In the genomic region with DNA sequence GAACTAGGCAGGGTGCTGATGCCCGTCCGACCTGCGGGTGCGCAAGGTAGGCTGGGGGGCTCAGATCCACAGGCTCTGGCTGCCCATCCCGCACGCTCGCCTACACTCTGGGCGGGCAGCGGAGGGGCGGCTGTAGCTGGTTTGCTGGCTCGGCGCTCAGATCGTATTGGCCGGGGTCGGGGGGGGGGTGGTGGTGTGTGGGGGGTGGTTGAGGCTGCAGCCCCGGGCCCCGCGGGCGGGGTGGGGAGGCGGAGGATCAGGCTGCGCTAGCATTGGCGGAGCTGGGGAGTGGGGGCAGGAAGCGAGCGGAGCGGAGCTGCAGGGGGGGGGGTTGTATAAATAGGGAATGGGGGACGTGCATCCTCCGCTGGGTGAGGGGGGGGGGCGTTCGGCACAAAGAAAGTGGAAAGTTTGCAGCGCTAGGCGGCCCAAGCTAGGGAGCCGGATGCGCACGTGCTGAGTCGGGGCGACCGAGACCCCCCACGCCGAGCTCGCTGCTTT, we compare ENCODE assay signal across 8 mouse cellular contexts. TPM values are rescaled to one million over a fixed set of nuclear protein-coding genes. Genes with fewer than 3 reads are reported as not detected.
DNase-seq lines count a peak whose midpoint lies in the region; ATAC-seq and TF ChIP-seq lines count a peak whose summit lies in the region.

No protein-coding gene starts in this region.

- no peaks in the 10 kb centered on the region for H3K9me3 ChIP-seq in embryonic facial prominence, embryonic 12.5 days
- no peaks in the 10 kb centered on the region for H3K9me3 ChIP-seq in heart, embryonic 11.5 days (replicated peaks; ENCODE audit: control insufficient read depth, low read length)
- H3K9me3 ChIP-seq in kidney, embryonic 14.5 days (ENCODE audit: control insufficient read depth, low read length) = no peaks in the 10 kb centered on the region
- no peaks in the 10 kb centered on the region for H3K9me3 ChIP-seq in liver, embryonic 12.5 days (replicated peaks)
- no peaks in the 10 kb centered on the region for H3K9me3 ChIP-seq in stomach, embryonic 15.5 days

- H3K27ac ChIP-seq in thymus, adult 2 months (ENCODE audit: control insufficient read depth, insufficient read depth, low read length) = peak overlapping the region; percentile 89
- peak overlapping the region; percentile 100 for H3K27ac ChIP-seq in embryonic facial prominence, embryonic 12.5 days
- peak overlapping the region; percentile 100 for H3K27ac ChIP-seq in heart, embryonic 11.5 days (ENCODE audit: low read depth, low read length)
- peak overlapping the region; percentile 100 for H3K27ac ChIP-seq in kidney, embryonic 14.5 days (ENCODE audit: low read depth, low read length)
- H3K27ac ChIP-seq in liver, embryonic 12.5 days = peak overlapping the region; percentile 95
- H3K27ac ChIP-seq in stomach, embryonic 15.5 days = peak overlapping the region; percentile 100

- H3K36me3 ChIP-seq in thymus, adult 2 months (ENCODE audit: control insufficient read depth, insufficient read depth, low read length) = peaks cover 3% of the 10 kb centered on the region; the same call in 1 of the 2 replicates
- H3K36me3 ChIP-seq in embryonic facial prominence, embryonic 12.5 days = peaks cover 13% of the 10 kb centered on the region
- H3K36me3 ChIP-seq in heart, embryonic 11.5 days (ENCODE audit: control insufficient read depth, insufficient read depth, low read length) = peaks cover 11% of the 10 kb centered on the region
- peaks cover 14% of the 10 kb centered on the region for H3K36me3 ChIP-seq in kidney, embryonic 14.5 days (ENCODE audit: control insufficient read depth, insufficient read depth, low read length)
- peaks cover 22% of the 10 kb centered on the region for H3K36me3 ChIP-seq in liver, embryonic 12.5 days
- peaks cover 12% of the 10 kb centered on the region for H3K36me3 ChIP-seq in myocyte (ENCODE audit: control insufficient read depth, insufficient read depth)
- H3K36me3 ChIP-seq in stomach, embryonic 15.5 days = peaks cover 11% of the 10 kb centered on the region

- peak; percentile 83 for DNase-seq in thymus, adult 2 months
- no peak for DNase-seq in thymus, adult 18-20 months

- H3ac ChIP-seq in myocyte (ENCODE audit: control insufficient read depth, insufficient read length) = peak overlapping the region; percentile 79

- H3K79me2 ChIP-seq in myocyte (ENCODE audit: control insufficient read depth, insufficient read depth) = peaks cover 40% of the 10 kb centered on the region

- TF ChIP-seq POLR2A in thymus, adult 2 months (IDR thresholded peaks at IDR 0.05; ENCODE audit: control insufficient read depth, extremely low read depth, insufficient read depth, low read length, poor library complexity) = no peak
- TF ChIP-seq POLR2A in myocyte (IDR thresholded peaks at IDR 0.05; ENCODE audit: insufficient read length, low read depth) = no peak

- TF ChIP-seq CTCF in thymus, adult 2 months (IDR thresholded peaks at IDR 0.05; ENCODE audit: borderline replicate concordance, control insufficient read depth, extremely low read depth, insufficient read depth, low read length, poor library complexity) = no peak

- WGBS in thymus, adult 2 months = 2% methylated on average over 38 of the region's 40 CpGs
- WGBS in embryonic facial prominence, embryonic 12.5 days = under 1% methylated on average over 31 of the region's 40 CpGs
- WGBS in heart, embryonic 11.5 days (ENCODE audit: insufficient replicate concordance) = under 1% methylated on average over 32 of the region's 40 CpGs
- WGBS in kidney, embryonic 14.5 days = 0% methylated on average over 35 of the region's 40 CpGs
- WGBS in liver, embryonic 12.5 days (ENCODE audit: insufficient replicate concordance) = under 1% methylated on average over 35 of the region's 40 CpGs
- WGBS in stomach, embryonic 15.5 days = under 1% methylated on average over 28 of the region's 40 CpGs

- peak overlapping the region; percentile 96 for H3K9ac ChIP-seq in embryonic facial prominence, embryonic 12.5 days
- H3K9ac ChIP-seq in heart, embryonic 11.5 days (ENCODE audit: low read depth, low read length) = peak overlapping the region; percentile 99
- peak overlapping the region; percentile 97 for H3K9ac ChIP-seq in kidney, embryonic 14.5 days (ENCODE audit: low read depth, low read length)
- peak overlapping the region; percentile 92 for H3K9ac ChIP-seq in liver, embryonic 12.5 days
- peak overlapping the region; percentile 92 for H3K9ac ChIP-seq in stomach, embryonic 15.5 days

- peaks cover 20% of the 10 kb centered on the region for H3K4me1 ChIP-seq in thymus, adult 2 months (replicated peaks; ENCODE audit: control insufficient read depth, insufficient read depth, low read length)
- peaks cover 24% of the 10 kb centered on the region for H3K4me1 ChIP-seq in embryonic facial prominence, embryonic 12.5 days
- H3K4me1 ChIP-seq in heart, embryonic 11.5 days (ENCODE audit: control insufficient read depth, insufficient read depth, low read length) = peaks cover 31% of the 10 kb centered on the region
- peaks cover 21% of the 10 kb centered on the region for H3K4me1 ChIP-seq in kidney, embryonic 14.5 days (ENCODE audit: control insufficient read depth, insufficient read depth, low read length)
- peaks cover 67% of the 10 kb centered on the region for H3K4me1 ChIP-seq in liver, embryonic 12.5 days
- H3K4me1 ChIP-seq in stomach, embryonic 15.5 days = peaks cover 42% of the 10 kb centered on the region

- H3K27me3 ChIP-seq in thymus, adult 2 months (ENCODE audit: control insufficient read depth, insufficient read depth, low read length) = no peaks in the 10 kb centered on the region
- H3K27me3 ChIP-seq in embryonic facial prominence, embryonic 12.5 days = no peaks in the 10 kb centered on the region
- H3K27me3 ChIP-seq in heart, embryonic 11.5 days (ENCODE audit: control insufficient read depth, insufficient read depth, low read length) = no peaks in the 10 kb centered on the region
- H3K27me3 ChIP-seq in kidney, embryonic 14.5 days (ENCODE audit: control insufficient read depth, insufficient read depth, low read length) = no peaks in the 10 kb centered on the region
- 0 out of 2 replicates have a peak, but pooled peaks cover 4% of the 10 kb centered on the region for H3K27me3 ChIP-seq in liver, embryonic 12.5 days (replicated peaks)
- no peaks in the 10 kb centered on the region for H3K27me3 ChIP-seq in myocyte (ENCODE audit: control insufficient read depth, insufficient read depth, insufficient read length)
- H3K27me3 ChIP-seq in stomach, embryonic 15.5 days (replicated peaks) = no peaks in the 10 kb centered on the region

- H3K4me3 ChIP-seq in thymus, adult 2 months (ENCODE audit: control insufficient read depth, insufficient read depth, low read length) = peak overlapping the region; percentile 71
- peak overlapping the region; percentile 85 for H3K4me3 ChIP-seq in embryonic facial prominence, embryonic 12.5 days
- peak overlapping the region; percentile 73 for H3K4me3 ChIP-seq in heart, embryonic 11.5 days (ENCODE audit: low read depth, low read length)
- H3K4me3 ChIP-seq in kidney, embryonic 14.5 days (ENCODE audit: low read length) = peak overlapping the region; percentile 89
- peak overlapping the region; percentile 87 for H3K4me3 ChIP-seq in liver, embryonic 12.5 days
- H3K4me3 ChIP-seq in myocyte = peak overlapping the region; percentile 62
- peak overlapping the region; percentile 85 for H3K4me3 ChIP-seq in stomach, embryonic 15.5 days (replicated peaks)

- ATAC-seq in embryonic facial prominence, embryonic 12.5 days (ENCODE audit: insufficient number of reproducible peaks, insufficient read depth, low FRiP score, low TSS enrichment) = peak; percentile 79
- ATAC-seq in heart, embryonic 11.5 days (replicated peaks; ENCODE audit: insufficient number of reproducible peaks, low FRiP score, low TSS enrichment) = peak; percentile 76
- ATAC-seq in kidney, embryonic 14.5 days (ENCODE audit: low FRiP score, low TSS enrichment) = peak; percentile 85
- ATAC-seq in liver, embryonic 12.5 days = peak; percentile 66
- peak; percentile 84 for ATAC-seq in stomach, embryonic 15.5 days (ENCODE audit: insufficient read depth, low FRiP score, low read depth)

- peak overlapping the region; percentile 98 for H3K4me2 ChIP-seq in embryonic facial prominence, embryonic 12.5 days (replicated peaks)
- peak overlapping the region; percentile 100 for H3K4me2 ChIP-seq in heart, embryonic 11.5 days
- H3K4me2 ChIP-seq in kidney, embryonic 14.5 days (replicated peaks; ENCODE audit: low read depth, low read length) = peak overlapping the region; percentile 98
- H3K4me2 ChIP-seq in liver, embryonic 12.5 days = peak overlapping the region; percentile 100
- peak overlapping the region; percentile 94 for H3K4me2 ChIP-seq in myocyte (ENCODE audit: low read depth)
- peak overlapping the region; percentile 90 for H3K4me2 ChIP-seq in stomach, embryonic 15.5 days

RNA-seq across cellular contexts. Expression of gene Patz1, which starts 0.7 kb away (rescaled TPM):
- polyA plus RNA-seq in thymus, adult 2 months (2012; rRNA removed) = 216 and 243 TPM in 2 replicates
- 84.3 and 85.3 TPM in 2 replicates for polyA plus RNA-seq in embryonic facial prominence, embryonic 12.5 days (2016; fragmentation: Nextera tagmentation; extraction: Ambion mirVana)
- 26.6 and 28.6 TPM in 2 replicates for polyA plus RNA-seq in heart, embryonic 11.5 days (2014; fragmentation: Nextera tagmentation; extraction: Ambion mirVana)
- polyA plus RNA-seq in kidney, embryonic 14.5 days (2014; fragmentation: Nextera tagmentation; extraction: Ambion mirVana) = 55.9 and 76.6 TPM in 2 replicates
- polyA plus RNA-seq in liver, embryonic 12.5 days (2016; fragmentation: Nextera tagmentation; extraction: Ambion mirVana) = 29.0 and 30.5 TPM in 2 replicates
- 14.5 TPM for polyA plus RNA-seq in myocyte (2012; fragmentation: generic; extraction: Trizol)
- polyA plus RNA-seq in stomach, embryonic 15.5 days (2015; fragmentation: Nextera tagmentation; extraction: Ambion mirVana) = 39.9 and 42.0 TPM in 2 replicates

RNA-seq across cellular contexts. Expression of gene Drg1, which starts 23.1 kb away (rescaled TPM):
- polyA plus RNA-seq in thymus, adult 2 months (2012; rRNA removed) = 36.8 and 36.9 TPM in 2 replicates
- 217 and 229 TPM in 2 replicates for polyA plus RNA-seq in embryonic facial prominence, embryonic 12.5 days (2016; fragmentation: Nextera tagmentation; extraction: Ambion mirVana)
- 182 and 194 TPM in 2 replicates for polyA plus RNA-seq in heart, embryonic 11.5 days (2014; fragmentation: Nextera tagmentation; extraction: Ambion mirVana)
- 225 and 249 TPM in 2 replicates for polyA plus RNA-seq in kidney, embryonic 14.5 days (2014; fragmentation: Nextera tagmentation; extraction: Ambion mirVana)
- 167 and 169 TPM in 2 replicates for polyA plus RNA-seq in liver, embryonic 12.5 days (2016; fragmentation: Nextera tagmentation; extraction: Ambion mirVana)
- 109 TPM for polyA plus RNA-seq in myocyte (2012; fragmentation: generic; extraction: Trizol)
- 223 and 232 TPM in 2 replicates for polyA plus RNA-seq in stomach, embryonic 15.5 days (2015; fragmentation: Nextera tagmentation; extraction: Ambion mirVana)

RNA-seq across cellular contexts. Expression of gene Pik3ip1, which starts 40.8 kb away (rescaled TPM):
- polyA plus RNA-seq in thymus, adult 2 months (2012; rRNA removed) = 151 and 153 TPM in 2 replicates
- 12.4 and 15.1 TPM in 2 replicates for polyA plus RNA-seq in embryonic facial prominence, embryonic 12.5 days (2016; fragmentation: Nextera tagmentation; extraction: Ambion mirVana)
- 12.2 and 14.2 TPM in 2 replicates for polyA plus RNA-seq in heart, embryonic 11.5 days (2014; fragmentation: Nextera tagmentation; extraction: Ambion mirVana)
- polyA plus RNA-seq in kidney, embryonic 14.5 days (2014; fragmentation: Nextera tagmentation; extraction: Ambion mirVana) = 7.0 and 7.8 TPM in 2 replicates
- 1.8 and 2.1 TPM in 2 replicates for polyA plus RNA-seq in liver, embryonic 12.5 days (2016; fragmentation: Nextera tagmentation; extraction: Ambion mirVana)
- polyA plus RNA-seq in myocyte (2012; fragmentation: generic; extraction: Trizol) = 5.8 TPM
- 10.6 and 12.1 TPM in 2 replicates for polyA plus RNA-seq in stomach, embryonic 15.5 days (2015; fragmentation: Nextera tagmentation; extraction: Ambion mirVana)
